Mouse (Mus musculus) left cerebral cortex, adult 11 months (tissue): ENCODE data around the gene Nr1h4.
"Not testable (repeated sequence)": the region's sequence is repeated elsewhere in the genome, so short reads cannot be mapped to it uniquely, and the experiment has no call there.

ENCODE experiments used
- DNase-seq: peaks from one replicate; pipeline ENCODE4 v3.0.0; 2022; ENCODE audit warnings: low spot score

Nr1h4 gene

DNA sequence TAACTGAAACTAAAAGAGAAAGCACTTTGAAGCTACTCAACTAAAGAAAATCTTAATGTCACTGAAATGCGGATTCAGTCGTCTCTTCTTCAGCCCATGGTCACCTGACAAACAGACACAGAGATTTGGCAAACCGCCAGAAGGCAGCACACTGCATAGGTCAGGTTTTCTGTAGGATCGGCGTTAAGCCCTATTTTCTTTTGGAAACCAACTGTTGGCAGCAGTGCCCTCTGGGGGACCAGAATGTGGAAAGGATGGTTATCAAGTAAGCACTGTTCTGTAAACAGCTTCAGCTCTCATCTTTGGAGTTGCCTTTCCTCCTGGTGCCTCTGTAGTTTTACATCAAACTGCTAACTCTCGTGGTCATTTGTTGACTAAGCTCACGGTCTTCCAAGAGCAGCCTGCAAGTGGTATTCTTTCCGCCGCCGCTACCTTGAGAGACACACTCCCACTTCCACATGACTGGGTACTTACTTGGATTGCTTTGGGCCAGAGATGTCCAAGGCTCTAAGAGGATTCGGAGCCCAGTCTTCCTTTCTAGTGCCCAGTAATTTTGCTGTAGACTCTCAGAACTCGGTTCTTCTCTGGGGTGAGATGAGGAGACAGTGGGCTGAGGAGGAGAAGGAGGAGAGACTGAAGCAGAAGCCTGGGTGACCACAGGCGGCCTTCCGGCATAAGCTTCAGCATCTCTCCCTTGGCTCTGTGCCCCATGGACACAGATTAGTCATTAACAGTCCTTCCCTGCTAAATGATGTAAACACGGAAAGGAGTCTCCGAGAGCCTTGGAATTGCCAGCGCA, at the start of gene Nr1h4:
Gene Nr1h4 (minus strand): TSS at position 657 of the 799 bp plus-strand sequence.
- DNase-seq = no peak

DNA sequence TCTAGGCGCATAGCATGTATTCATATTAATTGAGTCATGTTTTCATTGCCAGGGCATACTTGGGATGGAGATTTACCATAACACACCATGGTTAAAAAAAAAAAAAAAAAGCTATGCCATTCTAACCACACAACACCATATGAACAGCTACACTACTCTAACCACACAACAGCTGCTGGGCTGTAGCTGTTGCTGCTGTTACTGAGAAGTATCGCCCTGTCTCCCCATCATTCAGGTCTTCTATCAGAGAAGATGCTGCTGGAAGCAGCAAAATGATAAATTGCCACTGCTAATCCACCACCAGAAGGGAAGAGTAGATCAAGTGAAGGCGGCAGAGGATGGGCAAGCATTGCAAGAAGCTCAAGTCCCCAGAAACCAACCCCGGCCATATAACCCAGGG, 45.4 kb upstream of the Nr1h4 start:
- no peak for DNase-seq

DNA sequence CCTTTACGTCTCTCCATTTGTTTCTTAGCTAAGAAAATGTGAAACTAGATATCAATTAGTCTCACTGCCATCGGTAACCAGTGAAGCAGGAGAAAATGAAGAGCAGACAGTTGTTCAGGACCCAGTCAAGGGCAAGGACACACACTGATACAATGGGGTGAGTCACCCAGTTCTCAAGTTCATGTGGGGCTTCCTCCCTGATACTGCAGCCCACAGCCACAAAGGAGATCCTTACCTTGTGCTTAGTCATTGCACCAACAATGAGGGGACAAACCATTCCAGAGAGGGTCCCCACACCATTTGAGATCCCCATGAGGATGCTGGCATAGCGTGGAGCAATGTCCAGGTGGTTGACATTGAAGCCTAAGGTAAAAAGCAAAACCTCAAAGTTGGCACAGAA, 44.3 kb upstream of the Nr1h4 start:
- DNase-seq = no peak

DNA sequence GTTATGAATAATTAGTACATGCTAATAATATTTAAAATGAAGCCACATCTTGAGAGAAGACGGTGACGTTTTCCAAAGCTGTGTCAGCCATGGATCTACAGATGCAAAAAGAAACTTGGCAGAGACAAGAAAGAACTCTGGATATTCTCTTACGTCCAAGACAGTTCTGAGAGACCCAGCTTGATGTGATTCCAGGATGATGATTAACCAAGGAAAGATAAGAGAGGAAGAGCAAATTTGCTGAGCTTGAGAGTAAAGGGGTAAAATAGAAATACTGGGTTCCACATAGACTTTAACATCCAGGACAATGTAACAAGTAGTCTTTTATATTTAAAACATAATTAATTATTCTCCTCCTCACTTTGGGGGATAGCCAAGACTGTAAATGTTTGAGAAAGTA, 40.0 kb upstream of the Nr1h4 start:
- no peak for DNase-seq

DNA sequence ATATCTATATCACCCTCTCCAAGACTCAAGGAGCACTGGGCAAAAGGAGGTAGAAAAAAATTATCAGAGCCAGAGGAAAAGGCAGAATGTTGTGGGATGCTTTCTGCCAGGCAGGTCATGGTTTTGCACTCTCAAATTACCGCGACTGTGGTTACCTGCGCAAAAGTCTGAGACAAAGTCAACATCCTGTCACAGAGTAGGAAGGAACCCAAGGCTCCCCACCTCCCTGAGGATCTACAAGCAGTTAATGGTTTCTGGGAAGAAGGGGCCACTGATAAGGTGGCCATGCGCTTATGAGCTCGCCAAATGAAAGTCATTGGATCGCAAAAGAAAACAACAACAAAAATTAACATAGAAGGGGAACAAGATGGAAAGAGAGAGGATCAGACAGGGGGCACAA, 39.6 kb upstream of the Nr1h4 start:
- DNase-seq = no peak

DNA sequence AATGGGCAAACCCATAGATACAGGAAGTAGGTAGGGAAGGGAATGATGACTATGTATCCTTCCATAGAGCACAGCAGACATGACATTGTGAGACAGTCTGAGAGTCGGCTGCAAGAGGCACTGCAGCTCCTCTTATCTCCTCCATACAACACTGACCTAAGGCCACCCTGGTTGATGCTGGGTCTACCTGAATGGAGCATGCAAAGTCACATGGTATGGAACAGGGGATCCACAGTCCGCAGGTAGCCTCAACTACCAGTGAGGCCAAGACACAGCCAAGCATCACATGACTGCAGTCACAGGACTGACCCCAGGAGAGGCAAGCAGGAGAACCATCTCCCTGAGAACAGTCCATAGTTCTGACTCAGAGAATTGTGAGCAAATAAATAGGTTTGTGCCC, 34.0 kb upstream of the Nr1h4 start:
- DNase-seq = no peak

DNA sequence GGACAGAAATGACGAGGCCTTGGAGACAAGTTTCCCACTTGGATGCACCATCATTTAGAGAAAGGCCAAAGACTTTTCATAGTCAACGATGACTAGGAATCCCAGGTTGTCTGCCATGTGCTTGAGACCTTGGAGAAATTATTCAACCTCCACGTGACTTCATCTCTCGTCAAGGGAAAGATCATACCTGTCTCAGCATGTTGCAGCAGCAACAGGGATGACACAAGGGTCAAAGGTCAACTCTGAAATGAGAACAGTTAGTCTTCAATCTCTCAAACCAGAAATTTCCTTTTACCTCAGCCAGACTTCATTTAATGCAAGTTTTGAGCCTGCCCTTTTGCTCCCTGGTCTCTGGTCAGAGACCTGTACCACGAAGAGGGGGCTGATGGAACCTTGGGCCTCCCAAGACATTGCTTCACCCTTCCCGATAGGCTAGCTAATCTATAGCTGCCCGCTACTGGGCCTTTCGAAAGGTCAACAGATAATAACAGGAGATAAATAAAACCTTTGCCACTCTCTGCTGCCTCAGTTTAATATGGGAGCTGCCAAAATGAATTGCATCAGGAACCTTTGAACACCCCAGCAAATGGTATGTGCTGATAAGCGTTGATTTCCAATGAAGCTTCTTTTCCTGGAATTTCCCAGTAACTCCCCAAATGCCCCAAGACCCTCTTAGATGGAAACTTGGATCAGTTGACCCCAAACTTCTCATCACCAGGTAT, 32.1 kb upstream of the Nr1h4 start:
- DNase-seq = no peak

DNA sequence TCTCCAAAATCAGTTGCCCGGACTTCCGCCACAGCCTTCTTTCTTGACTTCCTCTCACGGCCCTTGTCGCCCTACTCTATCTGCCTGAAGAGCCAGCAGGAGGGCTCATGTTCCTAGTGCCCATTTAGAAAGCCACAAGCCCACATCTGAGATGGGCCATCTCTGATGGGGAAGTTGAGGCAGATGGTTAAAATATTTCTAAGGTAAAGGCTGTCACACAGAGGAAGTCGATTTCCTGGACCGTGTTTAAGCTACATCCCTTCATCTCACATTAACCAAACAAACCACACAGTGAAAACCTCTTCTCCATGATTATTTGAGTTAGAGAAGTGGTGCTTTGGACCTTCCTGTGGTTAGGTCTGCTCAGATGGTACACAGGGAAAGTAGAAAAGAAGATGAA, 28.7 kb upstream of the Nr1h4 start:
- no peak for DNase-seq

DNA sequence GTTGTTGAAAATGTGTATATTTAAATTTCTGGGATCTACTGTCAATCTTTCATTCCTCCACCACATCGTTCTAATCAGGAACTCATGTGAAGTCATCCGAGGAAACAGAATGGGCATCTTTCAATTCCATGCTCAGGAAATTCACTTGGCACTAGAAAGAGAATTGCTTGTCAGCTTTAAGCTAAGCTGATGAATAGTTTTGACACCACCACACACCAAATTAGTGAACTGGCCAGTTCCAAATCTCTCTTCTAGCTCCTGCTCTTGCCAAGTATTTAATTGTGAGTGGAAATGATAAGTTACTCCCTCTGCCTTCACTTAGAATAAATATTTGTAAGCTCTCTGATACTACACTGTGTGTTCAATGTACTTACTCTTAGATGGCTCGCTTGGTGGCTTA, 26.0 kb upstream of the Nr1h4 start:
- DNase-seq = no peak

DNA sequence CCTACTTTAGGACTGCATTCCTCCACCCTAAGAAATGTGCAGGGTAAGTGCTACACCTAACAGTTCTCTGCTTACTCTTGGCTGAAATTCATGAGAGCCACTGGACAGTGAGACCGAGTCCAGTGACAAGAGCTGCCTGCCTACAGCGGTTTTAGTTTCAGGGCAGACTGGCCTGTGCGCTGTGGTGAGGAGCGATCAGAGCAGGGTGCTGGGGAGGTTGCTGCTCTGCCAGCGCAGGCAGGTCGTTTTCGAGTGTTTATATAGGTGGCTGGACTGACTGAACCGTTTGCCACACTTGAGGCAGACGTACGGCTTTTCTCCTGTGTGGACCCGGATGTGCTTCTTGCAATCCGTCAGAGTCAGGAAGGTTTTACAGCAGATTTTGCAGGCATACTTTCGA, 21.5 kb upstream of the Nr1h4 start:
- not testable (repeated sequence) for DNase-seq

DNA sequence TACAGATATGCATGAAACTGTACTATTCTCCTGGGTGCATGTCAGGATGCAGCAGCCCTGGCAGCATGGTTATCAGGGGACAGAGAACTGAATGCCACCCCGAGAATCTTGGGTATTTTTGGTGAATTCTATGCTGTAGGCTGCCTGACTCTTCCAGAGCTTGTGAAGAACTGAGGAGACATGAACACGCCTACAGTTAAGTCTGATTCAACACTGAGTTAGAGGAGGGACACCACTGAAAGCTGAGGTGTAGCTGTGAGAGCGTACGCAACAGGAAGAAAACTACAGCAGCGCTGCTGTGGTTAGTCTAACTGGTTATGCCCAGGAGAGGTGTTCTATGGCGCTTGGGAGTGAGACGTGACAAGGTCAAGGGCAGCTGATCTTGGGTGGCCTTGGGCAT, 20.5 kb upstream of the Nr1h4 start:
- DNase-seq = not testable (repeated sequence)

DNA sequence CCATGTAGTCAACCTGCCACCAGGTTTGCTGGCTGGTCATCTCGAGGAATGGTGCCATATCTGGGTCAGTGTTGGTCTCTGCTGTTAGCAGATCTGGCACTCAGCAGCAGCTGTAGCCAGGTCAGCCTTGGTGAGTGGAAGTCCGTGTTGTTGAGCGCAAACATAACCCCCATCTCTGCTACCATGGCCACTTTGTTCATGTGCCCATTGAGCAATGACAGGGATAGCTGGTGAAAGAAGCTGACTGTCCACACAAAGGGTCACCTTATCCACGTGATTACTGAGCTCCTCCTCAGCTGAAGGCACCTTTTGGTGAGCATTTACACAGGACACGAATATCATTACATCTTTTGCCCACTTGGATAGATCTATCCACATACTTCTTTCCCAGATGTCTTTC, 19.6 kb upstream of the Nr1h4 start:
- DNase-seq = no peak

DNA sequence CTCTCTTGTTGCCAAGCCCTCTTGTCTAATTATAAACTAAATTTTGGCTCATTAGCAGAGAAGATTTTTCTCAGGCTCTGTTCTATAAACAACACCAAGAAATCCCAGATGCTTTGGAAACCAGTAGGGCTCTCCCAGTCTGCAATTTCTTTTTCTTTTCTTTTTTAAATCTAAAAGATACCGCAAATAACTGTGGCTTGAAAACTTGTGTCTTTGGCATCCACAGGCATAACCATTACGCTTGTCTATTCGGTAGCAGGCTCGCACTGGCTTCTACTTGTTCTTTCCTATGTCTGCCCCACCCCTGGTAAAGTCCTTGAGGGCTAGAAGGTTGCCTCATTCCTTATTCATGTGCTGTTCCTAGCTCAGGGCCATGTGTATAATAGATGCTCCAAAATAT, 18.3 kb upstream of the Nr1h4 start:
- peak; percentile 2 for DNase-seq

DNA sequence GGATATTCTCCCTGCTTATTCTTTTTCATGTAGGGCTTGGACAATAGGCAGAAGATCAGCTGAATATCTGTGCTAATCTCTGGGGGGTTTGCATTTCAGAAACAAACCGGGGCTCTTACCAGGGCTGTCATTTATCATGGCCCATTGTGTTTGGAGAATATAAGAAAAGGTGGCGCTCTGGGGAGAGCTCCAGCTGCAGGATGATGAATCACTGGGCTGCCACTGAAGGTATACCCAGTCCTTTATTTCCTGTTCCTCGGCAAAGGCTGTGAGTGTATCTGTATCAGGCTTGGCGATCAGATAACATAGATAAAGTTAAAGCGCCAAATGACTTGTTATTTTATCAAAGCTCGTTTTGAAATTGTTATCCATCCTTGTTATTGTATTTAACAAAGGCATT, 14.6 kb upstream of the Nr1h4 start:
- DNase-seq = no peak

DNA sequence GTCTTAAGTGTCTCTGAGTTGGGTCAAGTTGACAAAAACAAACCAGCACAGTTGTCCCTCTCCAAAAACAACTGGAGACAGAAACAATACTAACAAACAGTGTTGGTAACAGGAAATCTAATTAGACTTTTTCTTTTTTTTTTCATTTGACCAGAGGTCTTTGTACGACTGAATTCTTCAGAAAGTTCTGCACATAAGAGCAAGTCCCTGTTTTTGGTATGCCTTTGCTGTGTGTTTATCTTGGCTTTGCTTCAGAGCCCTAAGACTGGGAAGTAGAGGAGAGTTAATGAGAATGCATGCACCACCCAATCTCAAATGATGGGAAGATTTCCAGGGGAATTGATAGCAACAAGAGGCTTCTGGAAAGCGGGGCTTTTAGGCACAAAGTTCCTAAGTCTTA, 13.6 kb upstream of the Nr1h4 start:
- no peak for DNase-seq

DNA sequence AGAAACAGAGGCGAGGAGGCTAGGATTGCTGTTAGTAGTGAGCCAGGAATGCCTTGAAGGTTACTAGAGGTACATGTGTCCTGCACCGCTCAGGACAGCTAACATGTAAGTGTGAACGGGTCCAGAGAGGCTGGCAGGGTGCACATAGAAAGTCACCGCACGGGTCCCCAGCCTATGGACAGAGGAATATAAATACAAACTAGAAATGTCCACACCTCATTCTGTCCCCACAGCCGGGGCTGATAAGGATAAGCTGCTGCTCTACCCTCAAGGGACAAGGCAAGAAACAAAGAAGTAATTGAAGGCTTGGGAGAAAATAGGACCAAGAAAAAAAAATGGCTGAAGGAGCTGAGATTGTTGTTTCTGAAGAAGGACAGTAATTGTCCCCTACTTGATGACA, 10.5 kb upstream of the Nr1h4 start:
- no peak for DNase-seq

DNA sequence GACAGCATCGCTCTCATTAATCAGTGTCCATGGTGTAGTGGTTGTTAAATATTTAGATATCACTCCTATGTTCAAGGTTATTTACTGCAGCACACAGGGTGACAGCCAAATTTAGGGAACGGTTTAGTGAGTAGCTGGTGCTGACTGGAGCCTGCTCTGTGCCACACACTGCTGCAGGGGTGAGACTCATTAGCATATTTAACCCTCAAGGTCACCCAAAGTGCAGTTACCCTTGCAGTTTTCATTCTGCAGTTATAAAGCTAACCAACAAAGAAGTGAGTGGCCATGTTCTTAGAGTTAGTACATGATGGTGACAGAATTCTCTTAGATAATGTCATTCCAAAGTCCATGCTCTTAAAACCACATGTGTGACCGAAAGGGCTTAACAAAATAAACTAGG, 8.9 kb upstream of the Nr1h4 start:
- no peak for DNase-seq

DNA sequence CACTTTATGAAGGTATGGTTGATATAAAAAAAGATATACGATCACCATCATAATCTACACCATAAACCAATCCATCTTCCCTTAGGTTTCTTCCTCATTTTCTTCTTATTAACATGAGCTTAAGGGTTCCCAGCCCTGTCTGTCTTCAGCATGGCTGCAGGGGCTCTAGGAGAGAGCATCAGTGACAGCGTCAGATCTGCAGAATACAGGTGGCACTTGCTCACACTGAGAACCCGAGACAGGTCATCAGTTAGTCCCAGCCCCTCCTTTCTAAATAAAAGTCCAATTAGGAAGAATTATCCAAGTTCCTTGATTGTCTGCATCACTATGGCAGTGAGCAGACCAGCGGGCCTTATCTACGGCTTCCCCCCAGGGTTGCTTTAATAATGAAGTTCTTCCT, 934 bp downstream of the Nr1h4 start:
- no peak for DNase-seq

DNA sequence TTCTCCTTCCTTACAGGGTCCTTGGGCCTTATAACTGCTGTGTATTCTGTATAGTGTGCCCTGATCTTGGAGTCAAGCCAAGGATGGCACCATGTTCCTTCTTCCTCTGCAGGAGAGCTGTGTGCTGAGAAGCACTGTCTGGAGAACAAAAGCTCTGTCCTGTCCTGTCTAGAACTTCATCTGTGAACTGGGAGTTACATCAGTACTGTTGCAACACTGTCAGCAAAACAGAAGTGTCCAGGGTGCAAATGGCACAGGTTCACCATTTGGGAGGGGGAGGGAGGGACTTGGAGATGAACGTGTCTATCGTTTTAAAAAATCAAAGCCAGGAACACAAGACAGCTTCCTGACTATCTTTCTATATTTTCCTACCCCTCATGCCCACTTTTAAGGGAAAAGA, 1.4 kb downstream of the Nr1h4 start:
- no peak for DNase-seq

DNA sequence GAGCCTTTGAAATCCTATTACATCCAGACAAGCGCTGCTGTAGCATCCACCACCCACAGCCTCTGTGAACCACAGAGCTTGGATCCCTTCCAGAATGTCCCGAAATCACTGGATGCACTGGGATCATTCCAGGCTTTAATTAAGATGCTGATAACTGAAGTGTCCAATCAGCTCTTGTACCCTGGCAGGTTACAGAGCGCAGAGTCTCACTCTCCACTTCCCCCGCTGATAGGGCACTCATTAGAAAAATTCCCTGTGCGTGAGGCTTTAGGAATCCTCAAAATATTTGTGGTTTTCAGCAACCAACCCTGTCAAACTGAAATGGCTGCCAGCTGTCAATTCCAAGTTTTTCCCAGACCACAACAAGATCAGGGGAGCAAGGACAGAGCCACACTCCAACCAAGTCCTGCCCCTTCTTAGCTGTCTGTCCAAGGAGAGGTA, 2.2 kb downstream of the Nr1h4 start:
- DNase-seq = no peak

DNA sequence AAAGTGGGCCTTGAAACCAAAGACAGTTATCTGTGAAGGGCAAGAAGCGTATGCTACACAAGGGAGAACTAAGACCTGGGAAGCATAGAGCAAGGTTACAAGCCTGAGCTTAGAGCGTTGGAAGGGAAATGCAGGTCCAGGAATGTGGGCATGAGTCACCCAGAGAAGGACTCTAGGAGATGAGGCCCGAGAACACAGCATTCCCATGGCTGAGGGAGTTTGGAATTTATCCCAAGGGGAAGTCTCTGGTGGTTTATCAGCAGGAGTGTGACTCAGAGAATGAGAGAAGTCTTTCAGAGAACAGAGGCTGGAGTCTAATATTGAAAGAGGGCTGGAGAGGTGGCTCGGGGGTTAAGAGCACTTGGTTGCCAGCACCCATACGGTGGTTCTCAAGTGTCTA, 6.3 kb downstream of the Nr1h4 start:
- no peak for DNase-seq

DNA sequence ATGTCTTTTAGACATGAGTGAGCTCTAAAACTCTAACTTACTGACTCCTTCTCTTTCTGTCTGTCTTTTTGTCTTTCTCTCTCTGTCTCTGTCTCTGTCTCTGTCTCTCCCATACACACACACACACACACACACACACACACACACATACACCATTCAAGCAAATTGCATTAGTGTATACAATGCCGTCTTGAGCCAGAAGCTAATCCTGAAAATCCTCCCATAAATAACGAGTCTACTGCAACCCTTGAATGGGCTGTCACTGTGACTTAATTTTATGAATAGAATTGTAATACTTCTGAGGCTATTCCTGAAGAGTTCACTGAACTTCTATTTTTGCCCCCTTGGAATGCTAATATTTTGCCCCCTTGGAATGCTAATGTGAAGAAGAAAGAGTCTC, 7.6 kb downstream of the Nr1h4 start:
- no peak for DNase-seq

DNA sequence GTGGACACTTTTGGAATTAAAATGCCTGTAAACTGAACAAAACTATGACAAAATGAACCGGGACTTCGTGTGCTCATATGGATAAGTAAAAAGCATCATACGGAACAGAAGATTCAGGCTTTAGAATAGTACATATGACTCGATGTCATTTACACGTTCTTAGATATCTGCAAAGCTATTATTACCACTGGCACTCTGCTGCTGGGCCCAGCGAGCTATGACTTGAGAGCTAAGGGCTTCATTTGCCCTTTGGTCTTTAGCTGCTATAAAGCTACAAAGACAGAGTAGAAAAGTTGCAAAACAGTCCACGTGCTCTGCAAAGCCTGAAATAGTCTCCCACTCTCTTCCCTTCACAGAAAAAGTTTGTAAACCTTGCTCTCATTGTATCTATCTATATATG, 10.9 kb downstream of the Nr1h4 start:
- DNase-seq = no peak
